Mouse (Mus musculus) embryonic fibroblast, embryonic 13.5 days (primary cell): ENCODE results near the gene Hdac11.

Experiments used
- CTCF ChIP-seq: IDR thresholded peaks from 2 replicates; pipeline ENCODE4 v1.5.1; 2011; ENCODE audit warnings: mild to moderate bottlenecking, control low read depth, low read length, moderate library complexity, borderline replicate concordance; ENCODE audit not compliant: insufficient read depth
- POLR2A ChIP-seq: IDR thresholded peaks from 2 replicates; pipeline ENCODE4 v1.6.1; 2011; ENCODE audit warnings: low read depth, mild to moderate bottlenecking, control low read depth, low read length, moderate library complexity

DNA sequence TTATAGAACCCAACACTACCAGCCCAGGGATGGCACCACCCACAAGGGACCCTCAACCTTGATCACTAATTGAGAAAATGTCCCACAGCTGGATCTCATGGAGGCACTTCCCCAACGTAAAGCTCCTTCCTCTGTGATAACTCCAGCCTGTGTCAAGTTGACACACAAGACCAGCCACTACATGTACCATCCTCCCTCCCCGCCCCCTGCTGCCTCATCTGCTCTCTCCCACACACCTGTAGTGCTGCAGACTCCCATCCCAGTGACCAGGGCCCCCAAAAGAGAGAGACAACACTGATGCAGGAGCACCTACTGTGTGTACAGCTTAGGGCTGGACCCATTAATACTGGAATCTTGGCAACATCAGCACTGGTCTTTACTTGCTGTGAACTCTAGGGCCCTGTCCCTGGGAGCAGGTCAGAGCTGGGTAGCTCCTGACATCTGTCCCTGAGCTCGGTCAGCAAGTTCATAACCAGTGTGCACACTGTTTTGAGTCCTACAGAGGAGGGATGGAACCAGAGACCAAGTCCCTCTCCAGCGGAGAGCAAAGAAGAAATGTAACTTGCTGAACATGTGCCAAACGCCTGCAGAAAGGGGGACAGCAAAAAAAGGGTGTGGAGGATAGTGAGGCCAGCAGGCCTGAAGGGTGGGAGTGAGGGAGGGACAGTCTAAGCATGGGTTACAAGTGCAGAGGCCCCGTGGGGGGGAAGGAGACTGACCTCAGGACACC lies 5.2 kb downstream of the Hdac11 start:
- TF ChIP-seq CTCF (no peak), POLR2A (no peak)
